In genomic region chr14:106075181-106076064, GRCm38 (mm10) we compare ENCODE assay signal across 11 mouse cellular contexts. TPM values are rescaled to one million over a fixed set of nuclear protein-coding genes. Genes with fewer than 3 reads are reported as not detected.
DNase-seq lines count a peak whose midpoint lies in the region; ATAC-seq and TF ChIP-seq lines count a peak whose summit lies in the region.
"Had no signal": no experiment of that assay in that cellular context is flagged by ENCODE, and none has a peak within 500 bp of the region (broad histone marks: within the 10 kb centered on the region; RNA-seq: fewer than 3 reads in every experiment).

No protein-coding gene starts in this region.

- no peaks in the 10 kb centered on the region for H3K4me1 ChIP-seq in kidney, adult 2 months (ENCODE audit: control insufficient read depth, insufficient read depth, low read length)
- H3K4me1 ChIP-seq in limb, embryonic 13.5 days, result no peaks in the 10 kb centered on the region

- no peak overlapping the region for H3K4me3 ChIP-seq in kidney, adult 2 months (ENCODE audit: insufficient read depth, low read depth, low read length)
- H3K4me3 ChIP-seq in limb, embryonic 13.5 days, result no peak overlapping the region

- no peak for TF ChIP-seq POLR2A in kidney, adult 2 months (IDR thresholded peaks at IDR 0.05; ENCODE audit: low read depth, low read length)

- TF ChIP-seq CTCF in kidney, adult 2 months (conservative IDR thresholded peaks at IDR 0.05; ENCODE audit: insufficient read depth, insufficient read length, low read depth, low read length), result no peak

- no peaks in the 10 kb centered on the region for H3K36me3 ChIP-seq in kidney, adult 2 months (ENCODE audit: control insufficient read depth, insufficient read depth, low read length)
- H3K36me3 ChIP-seq in limb, embryonic 13.5 days, result no peaks in the 10 kb centered on the region
- H3K36me3 ChIP-seq: G1E had no signal

- no peaks in the 10 kb centered on the region for H3K9me3 ChIP-seq in limb, embryonic 13.5 days

- 57% methylated on average over 3 of the region's 3 CpGs for WGBS in kidney, adult 2 months
- WGBS in limb, embryonic 13.5 days, result 37% methylated on average over 3 of the region's 3 CpGs

- DNase-seq in kidney, adult 2 months, result peak; percentile 21
- no peak for DNase-seq in kidney, postnatal 25 days
- DNase-seq in embryo, embryonic 10.5 days (ENCODE audit: low spot score), result peak; percentile 18
- DNase-seq in gastrocnemius, postnatal 36 days, result peak; percentile 21 to 63
- DNase-seq in thymus, adult 18-20 months, result no peak
- DNase-seq in left cerebral cortex, adult 8-10 months (ENCODE audit: low spot score in 2 of 2), result no peak

- no peaks in the 10 kb centered on the region for H3K27me3 ChIP-seq in kidney, adult 2 months (replicated peaks; ENCODE audit: control insufficient read depth, insufficient read depth, low read length)
- H3K27me3 ChIP-seq in limb, embryonic 13.5 days, result no peaks in the 10 kb centered on the region

- peak; percentile 93 for ATAC-seq in limb, embryonic 13.5 days (ENCODE audit: low FRiP score, low read depth)
- no peak for ATAC-seq in megakaryocyte, adult 5-6 weeks (ENCODE audit: poor library complexity, severe bottlenecking)

- intact Hi-C loops in gastrocnemius, postnatal 36 days (cut with DNase I), result no loop called here

- no peak overlapping the region; the same call in 1 of the 2 replicates for H3K27ac ChIP-seq in kidney, adult 2 months (ENCODE audit: insufficient read depth, low read depth, low read length)
- no peak overlapping the region for H3K27ac ChIP-seq in limb, embryonic 13.5 days

- H3K9ac ChIP-seq in limb, embryonic 13.5 days, result no peak overlapping the region

- no peak overlapping the region for H3K4me2 ChIP-seq in limb, embryonic 13.5 days (replicated peaks)

RNA-seq across cellular contexts. Expression of gene Trim52, which starts 30.6 kb away (rescaled TPM):
- polyA plus RNA-seq in kidney, adult 2 months (2012; rRNA removed), result not detected in 2 replicates
- total RNA-seq in gastrocnemius, postnatal 36 days (2021), result not detected
- not detected in 2 replicates for polyA plus RNA-seq in limb, embryonic 13.5 days (2015; fragmentation: Nextera tagmentation; extraction: Ambion mirVana)
- not detected in 2 replicates for total RNA-seq in megakaryocyte, adult 5-6 weeks (2015)
- total RNA-seq in megakaryocyte, adult 5-6 weeks (2017), result not detected in 2 replicates
- total RNA-seq in left cerebral cortex, adult 8-10 months (2022), result not detected
- total RNA-seq: common myeloid progenitor, adult 5-6 weeks; left cerebral cortex, adult 18-20 months had no signal
- polyA plus RNA-seq: G1E had no signal

Comparison
In these comparisons a context has a peak if more than half of its experiments do, and no peak if none do; other contexts are left out.
1. DNase-seq: peak in kidney, adult 2 months (single experiment), embryo, embryonic 10.5 days (single experiment) and gastrocnemius, postnatal 36 days (2 of 2); none in kidney, postnatal 25 days (0 of 2), thymus, adult 18-20 months (0 of 2) and left cerebral cortex, adult 8-10 months (0 of 2).